Comparison of ENCODE assay signal across 8 mouse cellular contexts in genomic region chr1:86532362-86533051, GRCm38 (mm10). TPM values are rescaled to one million over a fixed set of nuclear protein-coding genes. Genes with fewer than 3 reads are reported as not detected.
A peak's percentile ranks its signal among the peaks of the same experiment; 100 is the strongest.
DNase-seq lines count a peak whose midpoint lies in the region; ATAC-seq and TF ChIP-seq lines count a peak whose summit lies in the region.

No protein-coding gene starts in this region.

- H3K4me1 ChIP-seq in MEL (ENCODE audit: control insufficient read depth in 1 of 2, insufficient read depth in 2 of 2, low read length in 2 of 2): peaks cover 0 to 8% of the 10 kb centered on the region in 2 experiments; a peak in 2 of 4 replicates
- H3K4me1 ChIP-seq in hindbrain, embryonic 10.5 days (replicated peaks): peaks cover 34% of the 10 kb centered on the region
- peaks cover 27% of the 10 kb centered on the region for H3K4me1 ChIP-seq in lung, embryonic 16.5 days (replicated peaks; ENCODE audit: control insufficient read depth, insufficient read depth, low read length)

- no peaks in the 10 kb centered on the region for H3K27me3 ChIP-seq in MEL (ENCODE audit: control insufficient read depth in 1 of 2, insufficient read depth in 2 of 2, low read length in 2 of 2)
- H3K27me3 ChIP-seq in hindbrain, embryonic 10.5 days (ENCODE audit: insufficient read depth, poor library complexity, severe bottlenecking): no peaks in the 10 kb centered on the region
- H3K27me3 ChIP-seq in lung, embryonic 16.5 days (ENCODE audit: control insufficient read depth, insufficient read depth, low read depth, low read length): no peaks in the 10 kb centered on the region

- peaks cover 23% of the 10 kb centered on the region for H3K79me2 ChIP-seq in MEL (ENCODE audit: control insufficient read depth, insufficient read depth, low read length, poor library complexity)

- peaks cover 2 to 11% of the 10 kb centered on the region in 2 experiments for H3K36me3 ChIP-seq in MEL (ENCODE audit: control insufficient read depth in 1 of 2, insufficient read depth in 2 of 2, low read length in 2 of 2)
- peaks cover 51% of the 10 kb centered on the region for H3K36me3 ChIP-seq in hindbrain, embryonic 10.5 days
- peaks cover 16% of the 10 kb centered on the region for H3K36me3 ChIP-seq in lung, embryonic 16.5 days (ENCODE audit: control insufficient read depth, insufficient read depth, low read length)

- 0 out of 4 replicates have a peak, but pooled peaks of 1 of the 2 experiments have one; percentile 22 for TF ChIP-seq POLR2A in MEL (IDR thresholded peaks at IDR 0.05; ENCODE audit: control insufficient read depth in 1 of 2, insufficient read depth in 1 of 2, low read depth in 1 of 2, low read length in 2 of 2, poor library complexity in 1 of 2)

- ATAC-seq in frontal cortex, adult (ENCODE audit: low TSS enrichment): peak; percentile 55
- peak; percentile 46 for ATAC-seq in lung, embryonic 16.5 days (ENCODE audit: low read depth)

- WGBS in hindbrain, embryonic 10.5 days: 25% methylated on average over 11 of the region's 11 CpGs
- WGBS in lung, embryonic 16.5 days: 22% methylated on average over 11 of the region's 11 CpGs

- peak; percentile 86 for TF ChIP-seq RAD21 in MEL (IDR thresholded peaks at IDR 0.05; ENCODE audit: low read depth, low read length)

- H3K9ac ChIP-seq in MEL (ENCODE audit: control insufficient read depth, low read depth, low read length, poor library complexity, severe bottlenecking): no peak overlapping the region
- no peak overlapping the region for H3K9ac ChIP-seq in lung, embryonic 16.5 days (ENCODE audit: low read length)

- H3K27ac ChIP-seq in MEL (ENCODE audit: control insufficient read depth, low read depth, low read length): peak overlapping the region; percentile 23; the same call in 1 of the 2 replicates
- peak overlapping the region; percentile 45; the same call in 1 of the 2 replicates for H3K27ac ChIP-seq in hindbrain, embryonic 10.5 days
- H3K27ac ChIP-seq in lung, embryonic 16.5 days (ENCODE audit: low read length): peak overlapping the region; percentile 53

- DNase-seq in MEL (ENCODE audit: low read depth, low spot score): peak; percentile 95
- DNase-seq in cerebellum, adult 8-10 months: peak; percentile 96
- DNase-seq in hindbrain, embryonic 10.5 days (ENCODE audit: low spot score): peak; percentile 94
- peak; percentile 95 for DNase-seq in layer of hippocampus, adult 9-10 months (ENCODE audit: low spot score)
- peak; percentile 87 for DNase-seq in ovary, postnatal 10 days (ENCODE audit: low spot score)
- peak; percentile 94 for DNase-seq in thymus, postnatal 0 days (ENCODE audit: low spot score)

- no peaks in the 10 kb centered on the region for H3K9me3 ChIP-seq in MEL (replicated peaks; ENCODE audit: insufficient read depth, low read length)
- H3K9me3 ChIP-seq in hindbrain, embryonic 10.5 days: no peaks in the 10 kb centered on the region
- no peaks in the 10 kb centered on the region for H3K9me3 ChIP-seq in lung, embryonic 16.5 days (ENCODE audit: control insufficient read depth, low read length)

- no peak overlapping the region for H3K4me2 ChIP-seq in lung, embryonic 16.5 days (ENCODE audit: low read depth, low read length)

- peak; percentile 66 to 94 (median 88) for TF ChIP-seq CTCF in MEL (IDR thresholded peaks at IDR 0.05 in 2 of 3, conservative IDR thresholded peaks at IDR 0.05 in 1 of 3; ENCODE audit: control insufficient read depth in 1 of 3, insufficient read depth in 1 of 3, low read depth in 2 of 3, low read length in 3 of 3, poor library complexity in 1 of 3, severe bottlenecking in 1 of 3)

- no peak for TF ChIP-seq EP300 in MEL (IDR thresholded peaks at IDR 0.05; ENCODE audit: low read depth in 1 of 2, low read length in 2 of 2)

- H3K4me3 ChIP-seq in MEL (ENCODE audit: control insufficient read depth in 1 of 2, insufficient read depth in 1 of 2, low read depth in 2 of 2, low read length in 2 of 2): no peak overlapping the region
- peak overlapping the region; percentile 20; the same call in 1 of the 2 replicates for H3K4me3 ChIP-seq in hindbrain, embryonic 10.5 days
- no peak overlapping the region; the same call in 1 of the 2 replicates for H3K4me3 ChIP-seq in lung, embryonic 16.5 days (ENCODE audit: low read length)

TF ChIP-seq in MEL, 35 proteins besides CTCF, POLR2A, EP300 and RAD21:
- TF ChIP-seq SMC3 (IDR thresholded peaks at IDR 0.05; ENCODE audit: low read depth, low read length): peak; percentile 89
- TF ChIP-seq USF1 (IDR thresholded peaks at IDR 0.05; ENCODE audit: low read depth, low read length): no peak
- TF ChIP-seq HCFC1 (IDR thresholded peaks at IDR 0.05; ENCODE audit: low read depth, low read length): peak; percentile 57; the same call in 1 of the 2 replicates
- no peak for TF ChIP-seq MEF2A (IDR thresholded peaks at IDR 0.05; ENCODE audit: extremely low read depth, insufficient replicate concordance, low read depth, low read length, poor library complexity, severe bottlenecking)
- 0 out of 2 replicates have a peak, but pooled peaks have one; percentile 25 for TF ChIP-seq TBP (IDR thresholded peaks at IDR 0.05; ENCODE audit: low read depth, low read length)
- TF ChIP-seq MAZ (IDR thresholded peaks at IDR 0.05; ENCODE audit: low read depth, low read length): peak; percentile 68; the same call in 1 of the 2 replicates
- TF ChIP-seq RCOR1 (IDR thresholded peaks at IDR 0.05; ENCODE audit: low read depth, low read length): no peak
- TF ChIP-seq GATA1 (IDR thresholded peaks at IDR 0.05; ENCODE audit: low read depth, low read length): no peak
- peak; percentile 61 for TF ChIP-seq SIN3A (IDR thresholded peaks at IDR 0.05; ENCODE audit: low read length)
- TF ChIP-seq ZNF384 (IDR thresholded peaks at IDR 0.05; ENCODE audit: low read depth, low read length): no peak
- peak; percentile 91 for TF ChIP-seq ZC3H11A (IDR thresholded peaks at IDR 0.05; ENCODE audit: low read depth, low read length)
- peak; percentile 48; the same call in 1 of the 2 replicates for TF ChIP-seq MYC (IDR thresholded peaks at IDR 0.05; ENCODE audit: low read depth, low read length)

RNA-seq across cellular contexts. Expression of gene Ptma, which starts 6.0 kb away (rescaled TPM):
- total RNA-seq in MEL (2012; rRNA removed): 3,309 and 3,407 TPM in 2 replicates
- 1,000 to 10,000 TPM; 2,419 to 4,891 TPM for polyA plus RNA-seq in MEL (2012; ENCODE audit: insufficient read depth in 1 of 2, insufficient read length in 2 of 2, low read depth in 1 of 2, low replicate concordance in 2 of 2, missing spikeins in 1 of 2)
- 2,611 and 3,050 TPM in 2 replicates for polyA plus RNA-seq in hindbrain, embryonic 10.5 days (2016; fragmentation: Nextera tagmentation; extraction: Ambion mirVana)
- 2,358 and 2,609 TPM in 2 replicates for polyA plus RNA-seq in lung, embryonic 16.5 days (2015; fragmentation: Nextera tagmentation; extraction: Ambion mirVana)
- polyA plus RNA-seq in thymus, postnatal 0 days (2015; fragmentation: Nextera tagmentation; extraction: Ambion mirVana): 3,795 and 4,477 TPM in 2 replicates

RNA-seq across cellular contexts. Expression of gene Pde6d, which starts 49.9 kb away (rescaled TPM):
- total RNA-seq in MEL (2012; rRNA removed): 13.4 and 13.8 TPM in 2 replicates
- polyA plus RNA-seq in MEL (2012; ENCODE audit: insufficient read depth in 1 of 2, insufficient read length in 2 of 2, low read depth in 1 of 2, low replicate concordance in 2 of 2, missing spikeins in 1 of 2): 10 to 100 TPM in 1 of 2 experiments, not detected in 1; 79.9 TPM
- 75.1 and 87.1 TPM in 2 replicates for polyA plus RNA-seq in hindbrain, embryonic 10.5 days (2016; fragmentation: Nextera tagmentation; extraction: Ambion mirVana)
- polyA plus RNA-seq in lung, embryonic 16.5 days (2015; fragmentation: Nextera tagmentation; extraction: Ambion mirVana): 46.9 and 50.2 TPM in 2 replicates
- polyA plus RNA-seq in thymus, postnatal 0 days (2015; fragmentation: Nextera tagmentation; extraction: Ambion mirVana): 52.2 and 55.4 TPM in 2 replicates

RNA-seq across cellular contexts. Expression of gene Cops7b, which starts 50.2 kb away (rescaled TPM):
- total RNA-seq in MEL (2012; rRNA removed): 34.3 and 36.0 TPM in 2 replicates
- 10 to 100 TPM in 1 of 2 experiments, not detected in 1; 64.8 TPM for polyA plus RNA-seq in MEL (2012; ENCODE audit: insufficient read depth in 1 of 2, insufficient read length in 2 of 2, low read depth in 1 of 2, low replicate concordance in 2 of 2, missing spikeins in 1 of 2)
- 76.2 and 82.4 TPM in 2 replicates for polyA plus RNA-seq in hindbrain, embryonic 10.5 days (2016; fragmentation: Nextera tagmentation; extraction: Ambion mirVana)
- polyA plus RNA-seq in lung, embryonic 16.5 days (2015; fragmentation: Nextera tagmentation; extraction: Ambion mirVana): 34.1 and 35.1 TPM in 2 replicates
- 35.2 and 36.5 TPM in 2 replicates for polyA plus RNA-seq in thymus, postnatal 0 days (2015; fragmentation: Nextera tagmentation; extraction: Ambion mirVana)
